Mouse (Mus musculus) thymus, postnatal 0 days (tissue): ENCODE measurements around the gene Gm20388. TPM values are rescaled to one million over a fixed set of nuclear protein-coding genes. Genes with fewer than 3 reads are reported as not detected.

Source experiments
- DNase-seq: peaks from one replicate; pipeline ENCODE4 v3.0.0-alpha.2; 2015; ENCODE audit warnings: low spot score
- polyA plus RNA-seq: library from polyadenylated mRNA; unstranded; fragments of >200 nt; fragmentation: Nextera tagmentation; extraction: Ambion mirVana; gene quantifications from 2 replicates; pipeline ENCODE4 v1.2.1, GENCODE M21; 2015

Gm20388 gene
- polyA plus RNA-seq, 1 experiment from 2014 or later, result not detected

GRCm38 (mm10) chr8:123741232-123741631 lies 3830.6 kb downstream of the Gm20388 start:
- DNase-seq, result no peak

- no peak for DNase-seq
Observed at GRCm38 (mm10) chr8:123746488-123746887, 3835.8 kb downstream of the Gm20388 start.

GRCm38 (mm10) chr8:123747772-123748171 lies 3837.1 kb downstream of the Gm20388 start:
- DNase-seq, result no peak

GRCm38 (mm10) chr8:123750171-123750693 lies 3839.6 kb downstream of the Gm20388 start:
- no peak for DNase-seq

GRCm38 (mm10) chr8:123752773-123753468 lies 3842.3 kb downstream of the Gm20388 start:
- DNase-seq, result no peak

GRCm38 (mm10) chr8:123753604-123754375 lies 3843.1 kb downstream of the Gm20388 start:
- no peak for DNase-seq

GRCm38 (mm10) chr8:123754538-123755431 lies 3844.1 kb downstream of the Gm20388 start:
- DNase-seq, result no peak

- DNase-seq, result no peak
Observed at GRCm38 (mm10) chr8:123756901-123757300, 3846.3 kb downstream of the Gm20388 start.

- DNase-seq, result no peak
Observed at GRCm38 (mm10) chr8:123758935-123759334, 3848.3 kb downstream of the Gm20388 start.

- no peak for DNase-seq
Observed at GRCm38 (mm10) chr8:123759933-123760332, 3849.3 kb downstream of the Gm20388 start.

GRCm38 (mm10) chr8:123760579-123760978 lies 3849.9 kb downstream of the Gm20388 start:
- DNase-seq, result no peak

GRCm38 (mm10) chr8:123761266-123761882 lies 3850.7 kb downstream of the Gm20388 start:
- DNase-seq, result no peak

- no peak for DNase-seq
Observed at GRCm38 (mm10) chr8:123761883-123762270, 3851.2 kb downstream of the Gm20388 start.

GRCm38 (mm10) chr8:123763355-123763754 lies 3852.7 kb downstream of the Gm20388 start:
- no peak for DNase-seq

- DNase-seq, result no peak
Observed at GRCm38 (mm10) chr8:123764671-123765070, 3854.0 kb downstream of the Gm20388 start.

- no peak for DNase-seq
Observed at GRCm38 (mm10) chr8:123766516-123766915, 3855.9 kb downstream of the Gm20388 start.

- DNase-seq, result no peak
Observed at GRCm38 (mm10) chr8:123767874-123768273, 3857.2 kb downstream of the Gm20388 start.

GRCm38 (mm10) chr8:123768492-123769356 lies 3858.1 kb downstream of the Gm20388 start:
- DNase-seq, result no peak

GRCm38 (mm10) chr8:123773468-123773867 lies 3862.8 kb downstream of the Gm20388 start:
- DNase-seq, result no peak

GRCm38 (mm10) chr8:123774491-123774890 lies 3863.8 kb downstream of the Gm20388 start:
- DNase-seq, result no peak
